Mouse (Mus musculus) kidney, postnatal 36 days (tissue): ENCODE results near the gene Neurl4.
"Not testable (repeated sequence)": the region's sequence is repeated elsewhere in the genome, so short reads cannot be mapped to it uniquely, and the experiment has no call there.

Experiments
- DNase-seq, 2 experiments: peaks; one replicate each; pipeline ENCODE4 v3.0.0; 2021 to 2022; ENCODE audit warnings: mixed read lengths in 2 of 2

Gene Neurl4

DNA sequence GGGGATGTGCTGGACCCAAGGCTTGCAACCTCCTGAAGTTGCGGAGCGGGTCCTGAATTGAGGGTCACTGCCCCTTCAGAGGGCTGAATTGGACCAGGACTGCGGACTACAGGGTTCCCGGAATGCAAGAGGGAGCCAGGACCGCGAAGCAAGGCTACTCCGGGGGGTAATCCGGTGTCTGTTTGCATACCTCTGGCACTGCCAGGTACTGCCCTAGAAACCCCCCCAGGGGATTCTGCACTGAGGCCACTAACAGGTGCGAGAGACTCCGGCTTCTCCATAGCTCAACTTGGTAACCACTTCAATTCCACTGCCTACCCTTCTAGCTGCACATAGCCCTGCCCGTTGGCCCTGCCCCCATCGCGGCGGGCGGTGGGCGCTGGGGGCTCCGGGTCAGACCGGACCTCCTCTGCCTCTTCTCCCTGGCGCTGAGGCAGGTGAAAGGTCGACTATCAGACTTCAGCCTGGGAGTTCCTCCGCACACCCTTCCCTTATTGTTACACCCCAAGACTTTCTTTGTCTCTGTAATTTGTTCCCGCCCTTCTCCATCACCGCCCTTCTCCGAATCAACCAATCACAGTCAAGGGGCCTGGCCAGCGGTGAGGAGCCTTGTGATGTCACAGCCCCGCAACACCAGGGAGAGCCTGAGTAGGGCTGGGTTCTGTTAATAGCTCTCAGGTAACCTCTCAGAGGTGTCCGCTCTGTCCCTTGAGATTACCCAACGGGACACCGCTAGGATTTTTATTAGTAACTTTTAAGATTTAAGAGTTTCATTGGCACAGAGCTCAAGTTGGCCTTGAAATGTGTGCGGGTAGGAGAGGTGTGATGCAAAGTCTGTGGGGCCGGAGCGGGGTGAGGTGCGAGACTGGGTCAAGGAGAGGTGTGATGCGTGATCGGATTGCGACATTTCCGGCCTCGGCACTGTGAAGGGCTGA lies at the start of gene Neurl4, which contains the start of gene 2810408A11Rik:
TSS of gene Neurl4 (plus strand) at position 602 of the 935 bp plus-strand sequence.
TSS of gene 2810408A11Rik (minus strand) at position 517 of the 935 bp plus-strand sequence.
- DNase-seq = peak; percentile 91 to 96

DNA sequence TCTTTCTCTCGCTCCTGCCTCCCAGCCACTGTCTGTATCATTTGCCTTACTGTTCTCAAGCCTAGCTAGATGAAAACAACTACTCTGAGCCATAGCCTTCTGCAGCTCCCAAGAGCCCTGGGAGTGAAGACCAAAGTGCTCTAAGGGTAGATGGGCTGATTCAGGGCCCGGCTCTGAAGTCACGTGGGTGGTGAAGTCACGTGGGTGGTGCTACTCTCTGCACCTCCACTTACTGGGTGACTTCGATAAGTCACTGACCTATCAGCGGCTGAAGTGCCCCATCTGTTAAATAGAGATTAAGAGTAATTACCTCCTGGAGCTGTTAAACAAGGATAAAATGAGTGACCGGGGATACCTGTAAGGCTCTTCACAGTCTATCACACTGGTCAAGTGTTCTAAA lies 46.9 kb upstream of the Neurl4 start:
- peak; percentile 56 to 67 for DNase-seq

DNA sequence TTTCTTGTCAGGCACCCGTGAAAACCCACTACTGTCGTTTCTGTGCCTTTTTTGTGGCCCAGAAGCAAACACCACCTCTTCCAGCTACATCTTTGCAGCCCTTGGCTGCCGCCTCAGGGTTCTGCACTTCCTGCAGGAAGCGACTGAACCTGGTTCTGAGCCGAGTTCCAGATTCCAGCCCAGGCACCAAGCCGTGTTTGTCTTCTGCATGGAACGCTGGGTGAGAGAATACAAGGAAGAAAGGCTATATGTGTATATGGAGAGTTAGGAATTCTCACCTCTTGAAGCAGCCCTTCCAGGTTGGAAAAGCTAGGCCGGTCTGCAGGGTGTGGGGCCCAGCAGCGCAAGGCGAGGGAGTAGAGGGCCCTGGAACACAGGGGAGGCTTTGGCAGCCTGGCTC lies 46.2 kb upstream of the Neurl4 start:
- no peak for DNase-seq

DNA sequence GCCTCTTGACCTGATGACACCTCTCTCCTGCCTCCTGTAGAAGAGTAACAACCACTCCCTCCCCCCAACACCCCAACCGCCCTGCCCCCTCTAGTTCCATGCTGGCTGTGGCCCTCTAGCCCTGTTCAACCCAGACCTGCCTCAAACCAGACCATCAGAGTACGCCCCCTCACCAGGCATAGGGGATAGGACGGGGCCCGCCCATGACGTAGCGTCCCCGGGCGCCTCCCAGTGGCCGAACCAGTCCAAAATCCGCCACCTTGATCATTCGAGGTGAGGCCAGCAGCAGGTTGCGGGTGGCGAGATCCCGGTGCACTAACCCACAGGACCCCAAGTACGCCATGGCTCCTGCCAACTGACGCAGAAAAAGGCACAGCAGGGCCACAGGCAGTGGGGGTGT lies 45.5 kb upstream of the Neurl4 start:
- DNase-seq = peak; percentile 31 to 78

DNA sequence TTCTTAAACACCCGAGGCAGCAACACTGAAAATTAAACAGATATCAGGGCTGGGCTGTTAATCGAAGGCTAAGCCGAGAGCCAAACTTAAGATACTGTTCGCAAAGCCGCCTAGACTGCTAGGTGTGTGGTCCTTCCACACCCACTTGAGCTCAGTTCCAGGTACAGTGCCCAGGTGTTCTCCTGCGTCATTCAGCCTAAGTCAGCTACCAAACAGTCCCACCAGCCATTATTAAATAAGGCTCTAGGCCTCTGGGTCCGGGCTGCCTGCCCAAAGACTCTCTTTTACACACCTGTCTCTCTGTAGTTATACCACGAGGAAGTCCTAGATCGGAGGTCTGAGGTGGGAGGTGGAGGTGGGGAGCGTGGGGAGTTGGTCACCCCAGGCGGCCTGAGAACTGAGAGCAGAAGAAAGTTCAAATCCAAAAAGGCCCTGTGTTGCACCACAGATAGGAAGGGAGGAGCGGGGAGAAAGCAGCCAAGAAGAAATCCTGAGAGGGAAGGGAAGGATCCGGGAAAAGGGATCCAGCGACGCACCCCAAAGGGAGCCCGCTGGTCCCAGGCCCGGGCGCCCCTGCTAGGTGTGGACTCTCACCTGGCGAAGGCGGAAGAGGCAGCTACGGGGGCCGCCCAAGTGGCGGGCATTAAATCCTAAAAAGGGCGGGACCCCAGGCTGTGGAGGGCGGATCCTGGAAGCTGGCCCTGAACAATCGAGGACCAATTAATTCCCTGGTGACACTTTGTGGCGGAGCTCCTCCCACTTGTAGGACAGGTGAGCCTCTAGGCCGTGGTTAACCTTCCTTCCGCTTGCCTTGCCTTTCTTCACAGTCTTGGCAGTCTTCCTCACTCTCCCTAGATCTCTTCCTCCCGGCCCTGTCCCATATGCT lies 42.5 kb upstream of the Neurl4 start, which contains the start of gene Tnk1:
TSS of gene Tnk1 (minus strand) at position 618 of the 886 bp plus-strand sequence.
- DNase-seq = peak; percentile 72 to 75

DNA sequence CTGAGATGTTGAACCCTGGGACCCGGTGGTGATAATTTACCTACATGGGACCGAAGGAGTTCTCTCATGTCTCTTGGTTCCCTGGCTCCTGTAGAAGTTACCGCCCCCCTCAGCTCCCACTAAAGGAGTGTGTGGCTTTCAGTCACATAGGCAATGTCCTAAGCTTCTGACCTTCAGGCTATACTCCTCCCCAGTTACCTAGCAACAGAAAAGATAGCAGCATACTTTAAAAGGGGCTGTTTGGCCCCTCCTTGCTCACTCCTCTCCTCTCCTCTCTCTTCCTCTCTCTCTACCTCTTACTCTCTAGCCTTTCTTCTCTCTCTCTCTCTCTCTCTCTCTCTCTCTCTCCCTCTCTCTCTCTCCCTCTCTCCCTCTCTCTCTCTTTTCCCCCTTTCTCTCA lies 37.1 kb upstream of the Neurl4 start:
- not testable (repeated sequence) for DNase-seq

DNA sequence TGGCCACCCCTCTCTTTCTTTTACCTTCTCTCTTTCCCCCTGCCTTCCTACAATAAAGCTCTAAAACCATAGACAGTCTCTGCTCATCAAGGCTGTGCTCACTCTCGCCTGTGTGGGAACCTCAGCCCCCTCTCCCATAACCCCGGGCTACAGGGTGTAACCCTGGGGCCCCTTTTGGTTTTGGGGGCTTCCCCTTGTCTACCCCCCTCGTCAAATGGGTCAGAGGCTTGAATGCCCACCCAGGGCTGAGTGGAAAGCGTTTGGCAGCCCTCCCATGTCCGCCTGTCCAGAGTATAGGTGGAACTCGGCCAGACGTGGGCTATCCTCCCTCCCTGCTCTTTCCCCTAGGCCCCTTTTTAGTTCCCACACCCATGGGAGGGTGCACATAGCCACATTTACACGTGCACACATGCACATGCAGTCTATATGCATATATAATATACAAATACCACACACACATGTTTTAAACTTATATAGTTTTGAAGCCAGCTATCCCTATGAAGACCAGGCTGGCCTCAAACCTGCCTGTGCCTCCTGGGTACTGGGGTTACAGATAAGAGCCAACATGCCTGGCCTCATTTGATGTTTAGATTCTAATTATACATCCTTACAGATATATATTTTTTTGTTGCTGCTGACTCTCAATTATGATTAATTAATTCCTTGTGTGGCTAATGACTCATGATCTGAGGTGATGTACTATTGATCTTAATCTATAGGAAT lies 36.6 kb upstream of the Neurl4 start:
- no peak for DNase-seq

DNA sequence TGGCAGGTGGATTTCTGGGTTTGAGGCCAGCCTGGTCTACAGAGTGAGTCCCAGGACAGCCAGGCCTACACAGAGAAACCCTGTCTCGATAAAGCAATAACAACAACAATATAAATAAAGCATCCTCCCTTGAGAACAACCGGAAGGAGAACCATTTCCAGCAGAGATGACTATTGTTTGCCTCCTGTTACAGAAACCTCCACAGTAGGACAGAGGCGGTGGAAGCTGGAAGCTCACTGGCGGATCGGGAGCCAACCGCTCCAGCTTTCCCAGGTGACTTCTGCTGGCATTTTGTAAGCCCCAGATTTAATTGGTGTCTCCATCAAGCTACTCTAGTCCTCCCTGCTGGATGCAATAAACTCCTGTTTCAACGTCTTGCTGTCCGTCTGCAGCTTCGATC lies 35.3 kb upstream of the Neurl4 start:
- DNase-seq = no peak

DNA sequence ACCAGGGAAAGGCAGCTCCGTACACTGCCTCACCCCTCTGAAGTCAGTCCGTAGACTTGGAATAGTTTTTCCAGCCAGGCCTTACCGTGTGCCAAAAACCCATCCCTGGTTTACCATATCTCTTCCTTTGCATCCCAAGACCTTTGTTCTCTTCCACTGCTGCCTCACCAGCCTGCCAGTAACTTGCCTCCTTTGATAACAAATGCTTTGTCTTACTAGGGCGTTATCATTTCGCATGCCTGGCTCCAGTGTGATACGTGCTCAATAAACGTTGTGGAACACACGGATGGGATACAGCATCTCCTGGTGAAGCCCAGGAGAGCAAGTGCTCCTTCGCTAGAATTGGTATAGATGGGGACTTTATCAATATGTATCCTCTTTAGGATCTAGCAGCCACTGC lies 33.5 kb upstream of the Neurl4 start:
- no peak for DNase-seq

DNA sequence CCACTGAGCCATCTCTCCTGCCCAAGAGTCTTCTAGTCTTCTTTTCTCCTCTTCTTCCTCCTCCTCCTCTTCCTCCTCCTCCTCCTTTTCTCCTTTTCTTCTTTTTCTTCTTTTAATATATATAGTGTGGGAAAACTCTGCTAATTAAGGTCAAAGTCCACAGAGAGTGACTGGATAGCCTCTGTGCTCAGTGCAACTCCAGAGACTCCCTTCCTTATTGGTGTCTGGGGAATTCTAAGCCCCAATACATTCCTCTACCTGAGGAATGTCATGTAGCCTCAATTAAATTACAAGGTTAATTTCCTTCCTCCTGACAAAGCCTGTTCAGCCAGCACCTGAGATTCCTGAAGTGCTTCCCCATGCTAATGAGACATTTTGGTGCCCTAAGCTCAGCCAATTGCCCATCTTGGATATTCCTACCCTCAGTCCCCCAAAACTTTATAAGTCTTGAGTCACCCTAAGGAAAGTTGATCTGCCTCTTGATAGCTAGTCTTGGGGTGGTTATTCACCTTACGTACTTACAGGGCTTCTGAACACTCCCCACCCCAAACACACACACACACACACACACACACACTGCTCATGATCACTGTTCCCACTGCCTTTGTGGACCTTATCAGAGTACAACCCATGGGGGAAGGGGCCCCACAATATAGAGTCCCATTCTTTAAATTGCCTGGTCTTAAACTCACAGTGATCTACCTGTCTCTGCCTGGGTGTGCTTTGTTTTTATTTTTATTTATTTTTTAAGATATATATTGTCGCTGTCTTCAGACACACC lies 30.4 kb upstream of the Neurl4 start:
- no peak for DNase-seq

DNA sequence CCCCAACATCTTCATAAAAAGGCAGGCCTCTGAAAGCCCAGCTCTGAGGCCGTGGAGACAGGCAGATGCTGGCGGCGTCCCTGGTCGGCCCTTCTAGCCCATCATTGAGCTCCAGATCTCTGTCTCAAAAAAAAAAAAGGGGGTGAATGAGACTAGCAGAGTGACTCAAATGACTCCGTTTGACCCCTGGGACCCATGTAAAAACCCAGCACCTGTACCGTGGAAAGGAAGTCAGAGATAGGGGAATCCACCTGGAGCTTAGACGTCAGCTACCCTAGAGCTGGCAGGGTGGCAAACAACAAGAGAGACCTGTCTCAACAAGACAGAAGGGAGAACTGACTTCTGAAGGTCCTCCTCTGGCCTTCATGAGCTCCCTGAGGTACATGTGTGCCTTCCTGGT lies 29.1 kb upstream of the Neurl4 start:
- no peak for DNase-seq

DNA sequence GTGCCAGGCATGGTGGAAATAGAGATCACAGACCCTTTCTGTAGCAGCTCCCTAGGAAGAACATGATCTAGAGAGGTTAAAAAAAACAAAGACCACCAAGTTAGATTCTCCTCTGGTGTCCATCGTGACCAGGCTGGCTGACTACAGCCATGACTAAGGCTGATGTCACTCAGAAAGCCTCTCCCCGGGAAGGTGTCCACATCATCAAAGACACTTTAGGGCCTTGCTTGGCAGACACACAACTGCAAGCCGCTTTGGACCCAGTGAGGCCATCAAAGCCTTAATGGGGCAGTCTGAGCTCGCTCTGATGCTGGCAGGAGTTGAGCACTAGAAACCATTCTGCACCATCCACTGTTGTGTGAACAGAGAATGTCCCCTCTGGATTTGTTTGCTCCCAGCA lies 28.4 kb upstream of the Neurl4 start:
- no peak for DNase-seq

DNA sequence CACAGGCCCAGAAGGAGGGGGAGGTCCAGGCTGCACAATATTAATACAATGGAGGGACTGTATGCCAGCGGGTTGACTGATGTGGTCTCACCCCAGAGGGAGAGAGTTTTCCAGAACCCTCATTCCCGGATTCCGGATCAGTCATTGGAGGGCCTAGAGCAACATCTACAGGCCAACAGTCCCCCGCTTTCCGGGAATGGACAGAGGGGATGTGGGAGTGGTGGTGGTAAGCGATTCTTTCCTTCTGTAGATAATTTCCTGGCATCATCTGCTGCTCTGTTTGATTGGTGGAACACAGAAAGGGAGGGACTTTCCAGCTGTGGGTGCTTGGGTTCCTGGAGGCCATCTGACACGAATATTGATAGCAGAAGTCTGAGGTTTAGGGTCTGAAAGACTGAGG lies 24.7 kb upstream of the Neurl4 start:
- peak; percentile 54 to 58 for DNase-seq

DNA sequence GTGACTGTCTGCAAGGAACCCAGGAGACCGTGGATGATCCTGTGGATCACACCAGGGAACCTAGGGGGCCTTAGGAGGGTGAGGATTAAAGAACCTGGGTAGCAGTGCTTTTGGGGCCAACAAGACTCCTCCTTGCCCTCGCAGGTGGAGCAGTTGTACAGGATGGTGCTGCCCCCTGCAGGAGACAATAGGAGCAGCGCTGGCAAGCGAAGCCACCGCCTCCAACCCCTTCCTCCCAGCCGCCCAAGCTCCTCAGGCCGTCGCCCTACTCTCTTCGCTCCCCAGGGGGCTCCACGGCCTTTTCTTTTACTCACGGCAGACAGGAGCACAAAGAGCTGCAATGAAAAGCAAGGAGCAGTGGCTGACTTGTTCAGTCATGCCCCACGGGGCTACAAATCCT lies 24.0 kb upstream of the Neurl4 start:
- DNase-seq = peak; percentile 82 to 94

DNA sequence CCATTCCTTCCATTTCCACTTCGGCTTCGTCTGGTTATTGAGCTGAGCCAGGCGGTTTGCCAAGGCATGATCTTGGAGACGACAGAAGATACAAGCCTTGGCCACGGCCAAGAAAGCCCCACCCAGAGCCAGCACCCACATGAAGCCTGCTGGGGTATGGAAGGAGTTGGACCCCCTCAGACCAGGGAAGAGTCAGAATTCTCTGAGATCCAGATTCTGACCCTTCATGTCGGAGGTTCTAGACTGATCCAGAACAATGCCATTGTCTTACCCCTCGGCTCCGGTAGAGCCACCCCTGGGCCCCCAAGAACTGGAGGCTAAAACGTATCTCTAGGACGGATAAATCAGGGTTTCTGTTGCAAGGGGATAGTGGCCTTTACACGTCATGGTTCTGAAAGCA lies 23.0 kb upstream of the Neurl4 start, which contains the start of gene Tmem95:
TSS of gene Tmem95 (minus strand) at position 141 of the 400 bp plus-strand sequence.
- DNase-seq = no peak

DNA sequence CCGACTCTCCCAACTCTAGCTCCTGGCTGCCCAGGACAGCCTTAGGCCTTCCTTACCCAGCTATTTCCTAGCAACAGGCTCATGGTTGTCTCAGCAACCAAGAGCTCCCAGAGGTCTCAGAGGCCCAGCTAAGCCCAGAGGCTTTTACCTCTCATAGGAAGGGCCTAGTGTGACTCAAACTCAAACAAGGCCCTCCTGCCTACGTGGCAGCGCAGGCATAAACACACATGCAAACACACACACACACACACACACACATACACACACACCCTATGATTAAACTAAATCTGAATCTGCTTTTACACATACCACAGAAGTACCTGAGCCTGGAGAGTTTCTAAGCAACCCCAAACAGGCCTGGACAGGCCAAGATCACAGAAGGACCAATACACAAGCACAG lies 22.5 kb upstream of the Neurl4 start:
- DNase-seq = no peak

DNA sequence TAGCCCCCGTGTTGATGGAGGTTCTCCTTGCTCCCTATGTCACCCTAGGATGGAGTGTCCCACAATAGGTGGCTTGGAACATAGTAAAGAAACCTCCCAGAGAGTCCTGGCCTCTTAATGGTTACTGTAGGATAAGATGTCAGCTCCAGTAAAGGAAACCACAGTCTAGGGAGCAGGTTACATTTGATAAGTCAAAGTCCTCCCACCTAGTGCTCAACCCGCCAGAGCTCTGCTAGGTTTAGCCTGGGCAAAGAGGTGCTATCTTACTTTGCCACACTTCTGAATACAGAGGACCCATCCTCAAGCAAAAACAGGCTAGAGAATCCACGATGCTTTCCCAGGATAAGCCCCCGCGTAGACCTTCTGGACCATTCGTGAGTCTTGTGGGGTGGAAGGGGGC lies 21.9 kb upstream of the Neurl4 start:
- DNase-seq = no peak

DNA sequence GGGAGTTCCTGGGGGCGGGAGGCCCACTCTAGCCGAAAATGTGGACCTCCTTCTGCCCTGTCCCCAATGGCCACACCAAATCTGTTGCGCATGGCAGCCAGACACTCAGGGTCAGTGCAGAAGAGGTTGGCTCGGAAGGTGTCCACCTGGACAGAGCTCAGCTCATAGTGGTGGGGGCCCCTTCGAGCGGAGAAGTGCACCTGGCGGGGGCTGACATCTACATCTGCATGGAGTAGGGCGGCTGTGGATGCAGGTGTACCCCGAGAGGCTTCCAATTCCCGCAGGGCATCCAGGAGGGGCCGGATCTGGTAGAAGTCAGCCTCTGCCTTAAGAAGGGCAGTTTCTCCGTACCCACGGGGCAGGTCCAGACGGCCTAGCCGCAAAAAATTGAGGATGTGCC lies 21.2 kb upstream of the Neurl4 start:
- DNase-seq = no peak

DNA sequence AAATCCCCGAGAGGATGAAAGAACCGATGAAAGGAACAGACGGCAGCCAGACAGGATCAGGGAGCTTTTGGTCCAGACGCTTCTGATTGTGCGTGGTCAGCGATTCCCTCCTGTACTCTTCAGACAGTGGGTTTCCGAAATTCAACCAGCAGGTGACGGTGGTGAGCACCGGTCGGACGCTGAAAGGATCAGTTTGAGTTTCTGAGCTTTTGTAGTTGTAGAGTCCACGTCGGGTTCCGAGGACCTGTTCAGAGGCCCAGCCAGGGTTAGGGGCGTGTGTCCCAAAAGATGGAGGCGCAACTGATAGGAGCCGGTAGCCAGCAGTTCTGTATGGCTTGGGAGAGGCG lies 20.4 kb upstream of the Neurl4 start:
- peak; percentile 84 to 88 for DNase-seq

DNA sequence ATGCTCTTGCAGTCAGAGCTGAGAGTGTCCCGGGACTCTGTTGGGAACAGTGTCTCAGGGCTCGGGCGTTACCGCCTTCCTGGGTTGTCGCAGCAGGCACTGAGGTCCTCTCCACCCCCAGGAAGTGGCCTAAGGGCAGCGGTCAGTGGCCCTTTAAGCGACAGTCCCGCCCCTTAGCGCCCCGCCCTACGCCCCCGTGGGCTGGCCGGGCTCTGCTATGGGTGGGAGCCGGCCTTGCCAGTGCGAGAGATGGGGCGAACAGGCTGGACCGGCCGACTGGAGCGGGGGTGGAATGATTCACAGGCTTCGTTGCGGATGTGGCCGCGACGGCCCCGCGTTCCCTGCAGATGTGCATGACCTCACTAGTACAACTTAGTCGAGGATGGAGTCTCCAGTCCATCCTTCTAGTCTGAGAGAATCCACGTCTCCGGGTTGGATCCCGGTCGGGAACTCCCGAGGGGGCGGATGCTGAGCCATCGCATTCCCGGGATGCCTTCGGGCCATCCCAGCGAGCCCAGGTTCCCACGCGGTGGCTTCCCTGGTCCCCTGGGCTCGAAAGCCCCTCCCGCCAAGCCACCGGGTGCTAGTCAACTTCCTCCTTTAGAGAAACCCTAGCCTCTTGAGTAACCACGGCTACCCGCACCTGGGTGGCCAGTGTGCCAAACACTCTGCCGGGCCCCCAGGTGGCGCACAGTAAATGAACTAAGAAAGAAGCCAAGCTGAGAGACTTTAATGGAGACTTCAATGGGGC lies 19.8 kb upstream of the Neurl4 start, which contains the start of gene Kctd11:
TSS of gene Kctd11 (minus strand) at position 554 of the 751 bp plus-strand sequence.
- peak; percentile 94 for DNase-seq
